Mouse (Mus musculus) heart, postnatal 0 days (tissue): Measurements from ENCODE around the gene Rere. TPM values are rescaled to one million over a fixed set of nuclear protein-coding genes. Genes with fewer than 3 reads are reported as not detected.

Experiments used
- ATAC-seq: fragments of 200-750 bp; cut with Nextera tagmentation; 2 replicates; pipeline ENCODE4 v1.8.0; 2017; ENCODE audit warnings: low read depth, moderate number of reproducible peaks, moderate library complexity; ENCODE audit not compliant: insufficient read depth
- DNase-seq: peaks from one replicate; pipeline ENCODE4 v3.0.0-alpha.2; 2016; ENCODE audit warnings: low spot score
- H3K27ac ChIP-seq: fragments of 300-500 bp; sonication (generic); 2 replicates; pipeline ENCODE4 v1.5.1; 2014; ENCODE audit warnings: low read depth, mild to moderate bottlenecking
- H3K27me3 ChIP-seq: fragments of 300-500 bp; sonication (generic); 2 replicates; pipeline ENCODE4 v1.6.1; 2014; ENCODE audit warnings: low read length, mixed read lengths; ENCODE audit not compliant: control insufficient read depth, insufficient read depth
- H3K36me3 ChIP-seq: fragments of 300-500 bp; sonication (generic); replicated peaks from 2 replicates; pipeline ENCODE4 v1.6.1; 2014; ENCODE audit warnings: low read length, mixed read lengths; ENCODE audit not compliant: control insufficient read depth, insufficient read depth
- H3K4me1 ChIP-seq: fragments of 300-500 bp; sonication (generic); 2 replicates; pipeline ENCODE4 v1.6.1; 2014; ENCODE audit warnings: antibody characterized with exemption; ENCODE audit not compliant: control insufficient read depth, insufficient read depth
- H3K4me2 ChIP-seq: fragments of 300-500 bp; sonication (generic); 2 replicates; pipeline ENCODE4 v1.6.1; 2014; ENCODE audit warnings: low read depth, mild to moderate bottlenecking, low read length, moderate library complexity
- H3K4me3 ChIP-seq: fragments of 300-500 bp; sonication (generic); 2 replicates; pipeline ENCODE4 v1.5.1; 2014; ENCODE audit warnings: low read depth, low read length
- H3K9ac ChIP-seq: fragments of 300-500 bp; sonication (generic); replicated peaks from 2 replicates; pipeline ENCODE4 v1.6.1; 2014; ENCODE audit warnings: low read depth, low read length, mixed read lengths
- H3K9me3 ChIP-seq: fragments of 300-500 bp; sonication (generic); replicated peaks from 2 replicates; pipeline ENCODE4 v1.6.1; 2016; ENCODE audit warnings: low read length; ENCODE audit not compliant: control insufficient read depth
- CTCF ChIP-seq: IDR thresholded peaks from 2 replicates; pipeline ENCODE4 v1.5.1; 2016; ENCODE audit warnings: antibody characterized with exemption, control low read depth, low read depth
- EP300 ChIP-seq: IDR thresholded peaks from 2 replicates; pipeline ENCODE4 v1.6.1; 2016; ENCODE audit warnings: antibody characterized with exemption, low read depth
- WGBS: fragments of 180-500 bp; shearing (Covaris S2); extraction: QIAGEN DNeasy Blood & Tissue Kit; methylation state at CpG from one replicate; pipeline ENCODE4 v1.1.7; 2014; 5-methylcytosine and 5-hydroxymethylcytosine counted together
- polyA plus RNA-seq: library from polyadenylated mRNA; unstranded; fragments of >200 nt; fragmentation: Nextera tagmentation; extraction: Ambion mirVana; gene quantifications from 2 replicates; pipeline ENCODE4 v1.2.1, GENCODE M21; 2015
- total RNA-seq: library from RNA; depleted of rRNA; stranded (reverse); fragments of >200 nt; gene quantifications from 2 replicates; pipeline ENCODE4 v1.2.3, GENCODE M21; 2014; ENCODE audit warnings: low replicate concordance

Rere gene
- total and polyA plus RNA-seq, 2 experiments from 2014 or later, result 14.6 to 17.9 TPM

DNA sequence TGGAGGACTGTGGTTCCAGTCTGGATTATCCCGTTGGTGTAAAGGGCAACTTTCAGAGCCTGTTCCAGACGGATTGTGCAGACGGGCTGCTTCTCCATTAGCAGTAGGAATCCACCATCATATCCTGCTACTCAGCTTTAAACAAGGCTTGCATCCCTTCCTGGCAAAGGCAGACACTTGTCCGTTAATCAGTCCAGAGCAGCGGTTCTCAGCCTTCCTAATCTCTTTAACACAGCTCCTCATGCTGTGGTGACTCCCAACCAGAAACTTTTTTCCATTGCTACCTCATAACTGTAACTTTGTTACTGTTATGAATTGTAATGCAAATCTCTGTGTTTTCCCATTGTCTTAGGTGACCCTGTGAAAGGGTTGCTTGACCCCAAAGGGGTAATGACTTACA is 367.9 kb downstream of the Rere start:
- no peak overlapping the region for H3K4me3 ChIP-seq
- H3K9me3 ChIP-seq, result no peaks in the 10 kb centered on the region
- no peak for DNase-seq
- no peak for ATAC-seq
- no peaks in the 10 kb centered on the region for H3K36me3 ChIP-seq
- TF ChIP-seq EP300 (no peak), CTCF (no peak)
- H3K4me1 ChIP-seq, result no peaks in the 10 kb centered on the region
- H3K4me2 ChIP-seq, result no peak overlapping the region
- peaks cover 29% of the 10 kb centered on the region for H3K27me3 ChIP-seq
- no peak overlapping the region for H3K27ac ChIP-seq
- H3K9ac ChIP-seq, result no peak overlapping the region
- 61% methylated on average over 5 of the region's 5 CpGs for WGBS

DNA sequence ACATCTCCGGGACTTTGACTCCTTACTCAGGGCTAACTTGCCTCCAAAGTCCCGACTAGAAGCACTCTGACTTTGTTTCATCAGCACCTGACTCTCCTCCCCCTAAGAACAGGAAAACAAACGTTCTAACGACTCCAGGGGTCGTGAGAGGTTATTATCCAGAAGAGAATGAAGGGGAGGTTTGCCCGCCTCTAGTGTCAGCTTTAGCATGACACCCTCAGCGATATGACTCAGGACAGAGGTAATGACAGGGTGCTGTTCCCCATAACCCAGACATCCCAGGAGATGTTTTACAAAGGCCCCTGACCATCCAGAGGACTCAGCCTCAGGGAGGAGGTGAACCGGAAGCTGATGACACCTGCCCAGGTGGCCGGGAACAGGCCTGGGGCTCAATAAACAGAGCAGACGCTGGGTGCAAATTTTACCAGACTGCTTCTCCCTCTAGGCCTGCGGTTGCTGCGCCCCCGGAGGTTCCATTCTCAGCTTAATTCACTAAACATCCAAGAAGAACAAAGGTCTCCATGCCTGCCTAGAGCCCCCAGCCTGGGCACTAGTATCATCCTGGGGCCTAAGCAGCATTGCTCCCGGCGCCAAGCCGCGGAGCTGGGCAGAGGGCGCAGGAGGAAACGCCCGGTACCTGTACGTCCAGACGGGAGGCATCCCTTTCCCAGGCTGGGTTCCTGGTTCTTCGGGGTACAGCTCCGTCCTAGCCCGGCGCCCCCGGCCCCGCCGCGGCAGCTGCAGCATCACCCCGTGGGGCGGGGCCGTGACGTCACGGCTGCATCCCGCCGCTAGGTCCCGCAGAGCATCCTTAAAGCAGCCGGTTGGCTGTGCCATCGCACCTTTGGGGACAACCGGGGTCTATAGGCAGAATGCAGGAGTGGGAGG is 370.2 kb downstream of the Rere start, which contains the start of gene Slc45a1:
TSS of gene Slc45a1 (minus strand) at position 785 of the 888 bp plus-strand sequence.
- no peaks in the 10 kb centered on the region for H3K9me3 ChIP-seq
- DNase-seq (no peak), ATAC-seq (no peak)
- no peak within 1 kb of the TSS for H3K4me2 ChIP-seq
- H3K9ac ChIP-seq, result no peak within 1 kb of the TSS
- no peak within 1 kb of the TSS for H3K27ac ChIP-seq
- H3K4me1 ChIP-seq, result no peaks in the 10 kb centered on the region
- no peak within 1 kb of the TSS for H3K4me3 ChIP-seq
- 8% methylated on average over 41 of the region's 41 CpGs for WGBS
- TF ChIP-seq EP300, result no peak
- TF ChIP-seq CTCF, result no peak
- peaks cover 32% of the 10 kb centered on the region for H3K27me3 ChIP-seq
- H3K36me3 ChIP-seq, result no peaks in the 10 kb centered on the region

DNA sequence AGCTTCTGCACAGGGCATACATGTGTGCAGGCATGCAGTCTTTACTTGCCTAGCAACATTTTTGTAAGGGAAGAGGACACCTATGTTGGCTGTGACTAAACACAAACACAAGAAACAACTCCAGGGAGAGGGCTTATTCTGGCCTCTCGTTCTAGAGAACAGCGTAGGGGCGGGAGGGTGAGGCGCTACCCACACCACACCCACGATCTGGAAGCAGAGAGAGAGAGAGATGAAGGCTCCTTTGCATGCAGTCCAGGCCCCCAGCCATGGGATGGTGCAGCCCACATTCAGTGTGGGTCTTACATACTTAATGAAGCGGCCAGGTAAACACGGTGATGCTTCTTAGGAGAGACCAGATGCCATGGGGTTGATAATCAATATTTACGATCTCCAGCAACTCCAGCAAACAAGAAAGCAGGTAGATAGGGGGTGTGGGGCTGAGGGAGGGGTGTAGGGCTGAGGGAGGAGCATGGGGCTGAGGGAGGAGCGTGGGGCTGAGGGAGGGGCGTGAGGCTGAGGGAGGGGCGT is 371.7 kb downstream of the Rere start:
- Histone ChIP-seq H3K4me1 (no peaks in the 10 kb centered on the region), H3K9me3 (no peaks in the 10 kb centered on the region), H3K9ac (no peak overlapping the region), H3K4me2 (no peak overlapping the region), H3K27me3 (peaks cover 32% of the 10 kb centered on the region), H3K4me3 (no peak overlapping the region), H3K36me3 (no peaks in the 10 kb centered on the region), H3K27ac (no peak overlapping the region)
- TF ChIP-seq CTCF (no peak), EP300 (no peak)
- WGBS, result 49% methylated on average over 11 of the region's 11 CpGs
- DNase-seq, result no peak
- ATAC-seq, result no peak

DNA sequence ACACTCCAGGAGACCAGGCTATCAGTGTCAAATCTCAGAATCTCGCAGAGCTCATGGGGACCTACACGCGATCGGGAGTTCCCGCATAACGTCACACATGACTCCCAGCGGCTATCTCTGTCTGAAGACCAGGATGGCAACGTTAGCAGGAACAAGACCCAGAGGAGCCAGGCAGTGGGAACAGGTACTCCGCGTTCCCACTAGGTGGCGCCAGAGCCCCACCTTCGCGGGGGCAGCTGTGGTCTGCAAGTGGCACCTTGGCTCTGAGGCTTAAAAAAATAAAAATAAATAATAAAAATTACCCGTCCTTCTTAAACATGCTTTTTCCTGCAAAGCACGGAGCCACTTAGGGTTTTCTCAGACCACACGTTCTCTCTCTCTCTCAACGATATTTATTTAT is 374.5 kb downstream of the Rere start:
- H3K9ac ChIP-seq, result no peak overlapping the region
- TF ChIP-seq CTCF, result peak; percentile 92
- TF ChIP-seq EP300, result no peak
- WGBS, result 4% methylated on average over 17 of the region's 17 CpGs
- ATAC-seq, result peak; percentile 75
- H3K4me3 ChIP-seq, result no peak overlapping the region
- peak; percentile 87 for DNase-seq
- H3K27me3 ChIP-seq, result peaks cover 26% of the 10 kb centered on the region
- H3K27ac ChIP-seq, result no peak overlapping the region
- H3K36me3 ChIP-seq, result no peaks in the 10 kb centered on the region
- H3K4me2 ChIP-seq, result no peak overlapping the region
- no peaks in the 10 kb centered on the region for H3K9me3 ChIP-seq
- H3K4me1 ChIP-seq, result no peaks in the 10 kb centered on the region

DNA sequence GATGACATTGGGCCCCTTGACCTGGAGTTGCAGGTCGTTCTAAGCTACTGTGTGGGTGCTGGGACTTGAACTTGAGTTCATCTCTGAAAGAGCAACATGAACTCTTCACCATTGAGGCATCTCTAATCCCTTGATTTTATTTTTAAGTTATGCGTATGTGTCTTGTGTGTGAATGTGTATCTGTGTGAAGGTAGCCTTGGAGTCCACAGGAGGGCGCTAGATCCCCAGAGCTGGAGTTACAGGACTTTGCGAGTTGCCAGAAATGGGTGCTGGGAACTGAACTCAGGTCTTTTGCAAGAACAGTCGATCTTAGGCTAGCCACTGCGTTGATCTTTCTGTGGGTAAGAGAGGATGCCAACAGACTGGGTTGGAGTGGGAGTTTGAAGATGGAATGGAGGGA is 375.1 kb downstream of the Rere start:
- Histone ChIP-seq H3K4me1 (no peaks in the 10 kb centered on the region), H3K9me3 (no peaks in the 10 kb centered on the region), H3K4me2 (no peak overlapping the region), H3K36me3 (no peaks in the 10 kb centered on the region), H3K9ac (no peak overlapping the region), H3K27ac (no peak overlapping the region), H3K4me3 (no peak overlapping the region), H3K27me3 (peaks cover 21% of the 10 kb centered on the region)
- WGBS, result 81% methylated on average over 6 of the region's 6 CpGs
- no peak for ATAC-seq
- DNase-seq, result no peak
- no peak for TF ChIP-seq EP300
- no peak for TF ChIP-seq CTCF
